Mouse (Mus musculus): ENCODE results near the gene Rac2.

Gene Rac2

DNA sequence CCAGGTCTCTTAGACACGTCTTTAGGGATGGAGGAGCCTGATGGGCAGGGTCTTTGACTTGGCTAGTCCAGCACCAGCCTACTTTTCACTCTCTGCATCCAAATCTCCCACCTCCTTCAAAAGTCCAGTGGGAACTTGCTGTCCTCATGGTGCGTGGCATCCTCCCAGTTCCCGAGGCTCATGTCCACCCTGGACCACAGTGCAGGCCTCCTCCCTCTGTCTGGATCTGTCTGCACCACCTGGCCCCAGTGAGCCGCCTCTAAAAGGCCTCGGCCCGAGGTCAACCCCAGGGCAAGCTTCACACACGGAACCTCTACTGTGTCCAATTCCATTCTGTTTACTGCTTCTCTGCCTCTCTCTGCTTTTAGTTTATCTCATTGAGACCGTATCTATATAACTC lies 51.3 kb downstream of the Rac2 start:
- no peak for DNase-seq (ENCODE audit: low read depth)

DNA sequence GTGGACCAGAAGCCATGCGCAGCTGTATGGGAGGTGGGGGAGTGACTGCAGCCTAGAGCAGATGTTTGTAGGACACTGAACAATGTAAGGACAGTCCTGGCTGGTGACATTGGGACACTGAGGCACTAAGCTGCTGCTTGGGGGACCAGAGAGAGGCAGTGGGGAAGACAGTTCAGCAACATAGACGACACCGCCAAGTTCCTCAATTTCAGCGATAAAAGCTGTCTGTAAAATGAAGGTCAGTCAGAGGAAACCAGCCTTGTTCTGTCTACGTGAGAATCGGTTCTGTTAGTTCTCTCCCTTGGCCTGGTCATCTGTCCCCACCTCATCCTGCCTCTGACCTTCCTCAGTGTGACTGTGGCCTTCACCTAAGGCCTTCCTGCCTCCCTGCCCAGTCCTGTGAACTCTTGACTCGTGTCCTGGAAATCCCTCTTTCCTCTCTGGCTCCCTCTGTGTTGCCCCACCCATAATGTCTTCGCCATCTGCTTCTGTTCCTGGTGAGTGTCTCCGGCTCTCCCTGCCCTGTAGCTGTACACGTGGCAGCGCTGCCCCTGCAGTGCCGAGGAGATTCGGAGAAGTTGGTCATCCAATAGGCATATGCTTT lies 52.4 kb downstream of the Rac2 start:
- no peak for DNase-seq (ENCODE audit: low read depth)

DNA sequence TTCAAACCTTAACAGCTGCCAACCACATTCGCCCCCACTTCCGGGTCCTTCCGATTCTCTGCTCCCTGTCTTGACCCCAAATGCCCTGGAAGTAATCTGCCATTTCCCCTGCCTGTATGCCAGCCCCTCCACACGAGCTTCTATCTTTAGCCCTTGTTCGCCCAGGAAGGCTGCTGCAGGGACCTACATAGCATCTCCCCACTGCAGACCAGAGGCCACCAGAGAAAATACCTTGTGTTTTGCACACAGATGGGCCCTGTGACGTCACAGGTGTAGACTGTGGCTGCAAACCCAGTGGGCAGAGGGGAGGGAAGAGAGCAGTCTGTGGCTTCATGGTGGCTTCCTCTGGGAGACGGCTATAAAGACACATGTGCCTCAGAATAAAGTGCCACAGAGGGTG lies 54.4 kb downstream of the Rac2 start:
- no peak for DNase-seq (ENCODE audit: low read depth)

DNA sequence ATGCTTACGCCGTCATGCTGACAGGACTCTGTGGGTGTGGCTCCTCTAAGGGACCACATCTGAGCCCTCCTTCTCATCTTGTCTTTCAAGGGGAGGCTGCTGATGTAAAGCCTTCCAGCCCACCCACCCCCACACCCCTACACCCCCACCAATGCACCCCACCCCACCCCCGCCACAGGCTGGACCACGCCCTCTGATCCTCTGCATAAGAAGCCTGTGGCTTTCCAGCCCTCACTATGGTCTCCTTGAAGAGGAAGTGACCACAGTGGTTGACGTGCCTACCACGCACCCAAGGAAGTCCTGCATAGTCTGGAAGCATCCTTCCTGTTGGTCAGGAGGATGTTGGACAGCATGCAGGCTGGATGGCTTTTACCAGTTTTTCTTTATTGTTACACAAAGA lies 56.8 kb downstream of the Rac2 start:
- no peak for DNase-seq (ENCODE audit: low read depth)

DNA sequence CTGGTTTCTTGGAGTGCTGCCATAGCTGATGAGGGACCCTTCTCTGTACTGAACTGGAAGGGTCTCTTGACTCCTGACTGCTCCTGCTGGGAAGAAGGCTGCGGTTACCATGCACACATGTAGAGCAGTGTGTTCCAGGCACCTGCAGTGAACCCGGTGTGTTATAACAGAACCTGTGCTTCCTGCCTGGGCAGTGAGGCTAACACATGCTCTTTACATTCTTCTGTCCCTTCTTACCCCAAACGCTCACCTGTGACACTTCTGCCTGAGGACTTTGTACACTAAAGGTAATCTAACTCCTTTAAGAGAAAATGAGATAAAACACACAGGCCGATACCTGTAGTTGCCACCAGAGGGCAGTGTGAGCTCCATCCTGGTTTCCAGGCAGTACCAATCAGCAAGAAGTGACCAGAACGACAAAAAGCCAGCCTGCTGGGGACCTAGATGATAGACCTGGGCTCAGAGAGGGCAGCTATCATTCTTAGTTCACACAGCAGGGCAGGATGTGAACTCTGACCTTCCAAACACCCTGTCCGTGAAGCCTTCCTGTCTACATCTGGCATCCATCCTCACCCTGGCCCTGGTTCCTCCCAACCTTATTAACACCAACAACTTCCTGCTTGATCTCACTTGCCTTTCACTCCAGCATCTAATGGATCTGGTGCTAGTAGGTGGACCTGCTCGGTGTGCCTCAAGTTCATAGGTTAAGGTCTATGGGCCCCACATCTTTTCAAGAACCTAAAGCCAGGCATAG lies 58.0 kb downstream of the Rac2 start:
- DNase-seq (ENCODE audit: low read depth) = peak; percentile 44

DNA sequence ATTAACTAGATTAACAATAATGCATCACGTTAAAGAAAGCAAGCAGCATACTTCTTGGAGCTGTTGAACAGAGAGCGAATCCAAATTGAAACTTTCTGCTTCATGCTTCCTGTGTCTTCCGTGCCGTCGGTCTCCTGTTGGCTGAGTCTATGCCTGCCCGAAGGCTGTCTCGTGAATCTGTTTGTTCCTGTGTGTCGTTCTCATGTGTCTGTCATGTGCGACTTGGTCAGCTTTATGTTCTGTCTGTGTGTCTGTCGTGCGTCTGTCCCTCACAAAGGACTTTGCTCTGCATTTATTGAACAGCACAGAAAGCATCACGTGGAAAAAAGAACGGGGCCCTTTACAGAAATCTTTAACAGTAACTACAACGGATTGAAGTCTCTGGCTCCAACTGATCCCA lies 59.6 kb downstream of the Rac2 start:
- DNase-seq (ENCODE audit: low read depth) = no peak

DNA sequence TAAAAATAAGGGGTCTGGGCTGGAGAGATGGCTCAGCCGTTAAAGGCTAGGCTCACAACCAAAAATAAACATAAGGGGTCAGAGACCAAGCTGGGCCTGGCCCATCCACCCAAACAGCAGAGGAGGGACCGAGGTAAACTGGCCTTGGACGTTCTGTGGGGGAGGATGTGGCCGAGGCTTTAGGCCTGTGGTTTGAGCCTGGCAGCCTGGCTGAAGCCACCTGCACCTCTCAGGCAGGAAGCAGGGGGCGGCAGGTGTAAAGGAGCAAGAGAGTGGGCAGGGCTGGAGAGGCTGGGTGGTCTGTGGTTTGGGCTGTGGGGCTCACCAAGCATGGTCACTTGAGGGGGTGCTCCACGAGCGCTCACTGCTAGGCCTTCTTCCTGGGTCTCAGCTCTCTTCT lies 60.6 kb downstream of the Rac2 start:
- DNase-seq (ENCODE audit: low read depth) = no peak

DNA sequence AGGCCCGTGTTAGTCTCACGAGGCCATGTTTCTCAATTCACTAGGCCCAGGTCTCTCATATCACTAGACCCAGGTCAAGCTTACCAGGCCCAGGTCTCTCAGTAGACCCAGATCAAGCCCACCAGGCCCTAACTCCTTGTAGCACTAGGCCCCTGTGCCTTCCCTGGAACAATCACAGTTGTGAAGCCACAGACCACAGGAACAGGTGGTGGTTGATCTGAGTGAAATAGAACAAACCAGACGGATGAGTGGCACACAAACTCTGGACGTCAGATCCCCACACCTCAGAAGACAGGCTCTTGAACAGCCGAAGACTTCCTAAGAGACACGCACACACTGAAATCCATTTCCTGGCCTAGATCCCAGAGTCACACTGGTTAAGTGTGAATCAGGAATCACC lies 61.8 kb downstream of the Rac2 start:
- DNase-seq (ENCODE audit: low read depth) = no peak

DNA sequence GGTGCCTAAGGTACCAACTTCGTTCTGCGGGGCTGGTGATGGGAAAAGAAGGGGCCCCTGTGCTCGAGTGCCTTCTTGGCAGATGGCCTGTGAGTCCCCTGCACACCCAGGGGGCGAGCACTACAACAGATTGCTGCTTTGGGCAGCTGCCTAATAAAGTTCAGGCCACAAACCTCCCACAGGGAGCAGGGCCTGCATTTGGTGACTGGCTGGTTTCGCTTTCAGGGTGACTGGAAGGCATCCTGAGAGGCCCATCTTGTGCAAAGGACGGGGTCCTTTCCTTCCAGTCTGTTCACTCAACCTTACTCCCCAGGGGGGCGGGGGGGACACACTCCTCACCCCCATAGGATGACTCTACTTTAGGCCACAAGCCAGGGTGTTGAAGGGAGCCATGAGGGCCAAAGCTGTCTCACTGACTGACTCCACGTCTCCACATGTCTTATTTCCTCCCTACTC lies 62.4 kb downstream of the Rac2 start:
- DNase-seq (ENCODE audit: low read depth) = no peak

DNA sequence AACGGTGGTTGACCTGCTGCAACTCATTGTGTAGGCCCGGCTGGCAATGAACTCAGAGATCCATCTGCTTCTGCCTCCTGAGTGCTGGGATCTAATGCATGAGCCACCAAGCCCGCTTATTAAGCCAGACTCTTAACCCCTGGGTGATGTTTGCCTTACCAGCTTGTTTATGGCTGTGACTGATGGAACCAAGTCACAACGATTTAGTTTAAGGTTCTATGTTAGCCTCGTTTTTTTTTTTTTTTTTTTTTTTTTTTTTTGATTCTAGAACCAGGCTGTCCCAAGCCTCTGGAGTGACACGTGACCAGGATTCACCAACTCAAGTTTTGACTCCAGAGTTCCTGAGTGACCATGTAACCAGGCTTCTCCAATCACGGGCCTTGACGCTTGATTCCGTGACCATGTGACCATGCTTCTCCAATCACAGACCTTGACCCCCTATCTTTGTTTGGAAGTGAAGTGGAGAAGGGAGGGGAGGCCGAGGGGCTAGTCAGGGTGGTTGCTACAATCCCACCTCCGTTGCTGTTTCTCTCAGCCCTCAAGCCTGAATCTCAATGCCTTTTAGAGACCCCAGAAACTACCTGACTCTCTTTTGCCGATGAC lies 63.2 kb downstream of the Rac2 start:
- DNase-seq (ENCODE audit: low read depth) = no peak
